Mouse (Mus musculus) embryonic fibroblast, embryonic 13.5 days (primary cell): Measurements from ENCODE around the gene Mmd.

ENCODE experiments used
- CTCF ChIP-seq: IDR thresholded peaks from 2 replicates; pipeline ENCODE4 v1.5.1; 2011; ENCODE audit warnings: mild to moderate bottlenecking, control low read depth, low read length, moderate library complexity, borderline replicate concordance; ENCODE audit not compliant: insufficient read depth
- POLR2A ChIP-seq: IDR thresholded peaks from 2 replicates; pipeline ENCODE4 v1.6.1; 2011; ENCODE audit warnings: low read depth, mild to moderate bottlenecking, control low read depth, low read length, moderate library complexity

DNA sequence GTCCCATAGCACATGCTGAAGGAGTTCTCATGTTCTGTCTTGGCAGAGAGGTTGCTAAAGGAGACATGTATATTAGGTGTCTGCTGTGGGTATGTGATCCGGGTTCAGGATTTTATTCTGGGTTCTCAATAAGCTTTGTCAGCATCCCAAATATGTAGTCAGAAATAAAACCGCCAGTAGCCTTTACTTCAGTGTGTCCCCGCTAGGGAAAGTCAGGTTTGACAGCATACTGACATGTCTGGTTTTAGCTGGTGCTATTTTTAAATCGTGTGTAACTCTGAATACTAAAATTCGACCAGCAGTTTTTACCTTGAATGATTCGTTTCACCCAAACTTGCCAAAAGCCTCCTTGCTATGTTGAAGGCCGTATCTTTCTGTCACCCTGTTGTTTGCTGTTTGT is 16.3 kb downstream of the Mmd start:
- no peak for TF ChIP-seq POLR2A
- no peak for TF ChIP-seq CTCF
